Mouse (Mus musculus) heart, embryonic 11.5 days (tissue): Measurements from ENCODE around the gene Sorcs2. TPM values are rescaled to one million over a fixed set of nuclear protein-coding genes. Genes with fewer than 3 reads are reported as not detected.

Source experiments
- ATAC-seq: fragments of 200-750 bp; cut with Nextera tagmentation; replicated peaks from 2 replicates; pipeline ENCODE4 v1.8.0; 2017; ENCODE audit warnings: moderate library complexity; ENCODE audit not compliant: insufficient number of reproducible peaks, low FRiP score, low TSS enrichment
- H3K27ac ChIP-seq: fragments of 300-500 bp; sonication (generic); 2 replicates; pipeline ENCODE4 v1.5.1; 2014; ENCODE audit warnings: mild to moderate bottlenecking, low read depth, low read length
- H3K27me3 ChIP-seq: fragments of 300-500 bp; sonication (generic); 2 replicates; pipeline ENCODE4 v1.6.1; 2014; ENCODE audit warnings: mild to moderate bottlenecking, low read length, mixed read lengths; ENCODE audit not compliant: control insufficient read depth, insufficient read depth
- H3K36me3 ChIP-seq: fragments of 300-500 bp; sonication (generic); 2 replicates; pipeline ENCODE4 v1.6.1; 2014; ENCODE audit warnings: mild to moderate bottlenecking, low read length, moderate library complexity, mixed read lengths; ENCODE audit not compliant: control insufficient read depth, insufficient read depth
- H3K4me1 ChIP-seq: fragments of 300-500 bp; sonication (generic); 2 replicates; pipeline ENCODE4 v1.6.1; 2014; ENCODE audit warnings: low read length; ENCODE audit not compliant: control insufficient read depth, insufficient read depth
- H3K4me2 ChIP-seq: fragments of 300-500 bp; sonication (generic); 2 replicates; pipeline ENCODE4 v1.6.1; 2014; ENCODE audit warnings: mild to moderate bottlenecking, moderate library complexity
- H3K4me3 ChIP-seq: fragments of 300-500 bp; sonication (generic); 2 replicates; pipeline ENCODE4 v1.5.1; 2014; ENCODE audit warnings: low read depth, low read length
- H3K9ac ChIP-seq: fragments of 300-500 bp; sonication (generic); 2 replicates; pipeline ENCODE4 v1.6.1; 2014; ENCODE audit warnings: mild to moderate bottlenecking, low read depth, low read length, moderate library complexity
- H3K9me3 ChIP-seq: fragments of 300-500 bp; sonication (generic); replicated peaks from 2 replicates; pipeline ENCODE4 v1.6.1; 2016; ENCODE audit warnings: low read length; ENCODE audit not compliant: control insufficient read depth
- WGBS: fragments of 180-500 bp; shearing (Covaris S2); extraction: QIAGEN DNeasy Blood & Tissue Kit; methylation state at CpG from one replicate; pipeline ENCODE4 v1.1.7; 2014; ENCODE audit not compliant: insufficient replicate concordance; 5-methylcytosine and 5-hydroxymethylcytosine counted together
- polyA plus RNA-seq: library from polyadenylated mRNA; unstranded; fragments of >200 nt; fragmentation: Nextera tagmentation; extraction: Ambion mirVana; gene quantifications from 2 replicates; pipeline ENCODE4 v1.2.1, GENCODE M21; 2014

Sorcs2 gene
- polyA plus RNA-seq, 1 experiment from 2014 or later, result 7.3 TPM

- Histone ChIP-seq H3K4me1 (no peaks in the 10 kb centered on the region), H3K27ac (no peak overlapping the region), H3K27me3 (no peaks in the 10 kb centered on the region), H3K4me3 (no peak overlapping the region), H3K9ac (no peak overlapping the region), H3K36me3 (no peaks in the 10 kb centered on the region), H3K4me2 (no peak overlapping the region), H3K9me3 (no peaks in the 10 kb centered on the region)
- 73% methylated on average over 11 of the region's 11 CpGs for WGBS
- no peak for ATAC-seq
Observed at GRCm38 (mm10) chr5:36205397-36205796, 192.5 kb downstream of the Sorcs2 start.

DNA sequence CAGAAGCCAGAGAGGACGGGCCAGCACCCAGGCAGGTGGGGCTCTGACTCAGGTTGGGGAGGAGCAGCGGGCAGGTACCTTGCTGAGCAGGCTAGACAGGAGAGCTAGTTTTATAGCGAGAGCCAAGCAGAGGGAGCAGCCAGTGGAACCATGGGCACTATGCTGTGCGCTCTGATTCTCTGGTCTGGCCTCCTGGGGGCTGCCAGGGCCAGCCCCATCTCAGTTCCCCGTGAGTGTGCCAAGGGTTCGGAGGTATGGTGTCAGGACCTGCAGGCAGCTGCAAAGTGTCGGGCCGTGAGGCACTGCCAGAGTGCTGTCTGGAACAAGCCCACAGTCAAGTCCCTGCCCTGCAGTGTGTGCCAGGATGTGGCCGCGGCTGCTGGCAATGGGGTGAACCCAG lies 194.0 kb downstream of the Sorcs2 start, which contains the start of gene Psapl1:
TSS of gene Psapl1 (plus strand) at position 106 of the 400 bp plus-strand sequence.
- Histone ChIP-seq H3K4me3 (no peak within 1 kb of the TSS), H3K4me1 (no peaks in the 10 kb centered on the region), H3K9me3 (no peaks in the 10 kb centered on the region), H3K36me3 (no peaks in the 10 kb centered on the region), H3K27ac (no peak within 1 kb of the TSS), H3K9ac (no peak within 1 kb of the TSS), H3K27me3 (no peaks in the 10 kb centered on the region), H3K4me2 (no peak within 1 kb of the TSS)
- 89% methylated on average over 10 of the region's 10 CpGs for WGBS
- ATAC-seq, result no peak

GRCm38 (mm10) chr5:36203421-36203820 lies 194.5 kb downstream of the Sorcs2 start:
- no peaks in the 10 kb centered on the region for H3K36me3 ChIP-seq
- H3K9ac ChIP-seq, result no peak overlapping the region
- no peaks in the 10 kb centered on the region for H3K27me3 ChIP-seq
- no peaks in the 10 kb centered on the region for H3K9me3 ChIP-seq
- H3K4me1 ChIP-seq, result no peaks in the 10 kb centered on the region
- H3K27ac ChIP-seq, result no peak overlapping the region
- no peak for ATAC-seq
- no peak overlapping the region for H3K4me3 ChIP-seq
- WGBS, result 90% methylated on average over 5 of the region's 5 CpGs
- no peak overlapping the region for H3K4me2 ChIP-seq

DNA sequence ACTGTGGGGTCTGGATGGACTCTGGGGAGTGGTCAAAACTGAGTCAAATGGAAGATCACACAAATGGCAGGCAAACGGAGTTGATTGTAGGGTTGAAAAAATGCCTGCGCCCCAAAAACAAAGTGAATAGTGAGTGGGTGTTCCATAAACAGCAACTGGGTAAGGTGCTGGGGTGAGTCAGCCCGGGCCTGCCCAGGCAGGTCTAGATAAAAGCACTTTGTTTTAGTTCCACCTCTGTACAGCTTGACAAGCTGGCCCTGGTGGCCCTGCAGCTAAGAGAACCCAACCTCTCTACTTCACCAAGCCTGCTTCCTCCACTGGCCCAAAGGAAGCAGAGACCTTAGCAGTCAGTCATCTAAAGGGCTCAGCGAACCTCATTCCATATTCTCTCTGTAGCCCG lies 195.2 kb downstream of the Sorcs2 start:
- Histone ChIP-seq H3K36me3 (no peaks in the 10 kb centered on the region), H3K4me3 (no peak overlapping the region), H3K4me2 (no peak overlapping the region), H3K9ac (no peak overlapping the region), H3K27ac (no peak overlapping the region), H3K4me1 (no peaks in the 10 kb centered on the region), H3K9me3 (no peaks in the 10 kb centered on the region), H3K27me3 (no peaks in the 10 kb centered on the region)
- 66% methylated on average over 5 of the region's 5 CpGs for WGBS
- ATAC-seq, result no peak

DNA sequence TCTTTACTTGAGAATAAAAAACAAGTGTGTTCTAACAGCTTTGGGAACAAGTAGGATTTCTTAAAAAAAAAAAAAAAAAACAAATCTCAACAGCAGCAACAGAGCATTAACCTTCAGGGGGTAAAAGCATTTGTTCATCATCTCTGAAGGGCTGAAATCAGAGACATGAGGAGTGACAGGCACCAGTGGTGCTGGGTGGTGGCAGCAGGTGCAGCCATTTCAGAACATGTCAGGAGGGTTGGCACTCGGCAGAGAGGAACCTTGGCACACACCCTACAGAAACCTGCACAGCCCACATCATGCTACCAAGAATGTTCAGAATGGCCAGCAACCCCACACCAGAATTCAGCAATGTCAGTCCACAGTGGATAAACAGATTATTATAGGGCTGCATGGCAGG lies 198.4 kb downstream of the Sorcs2 start:
- WGBS, result 74% methylated on average over 1 of the region's 1 CpGs
- H3K4me1 ChIP-seq, result peaks cover 5% of the 10 kb centered on the region
- H3K27me3 ChIP-seq, result no peaks in the 10 kb centered on the region
- no peaks in the 10 kb centered on the region for H3K9me3 ChIP-seq
- no peak overlapping the region for H3K27ac ChIP-seq
- no peak overlapping the region for H3K4me2 ChIP-seq
- no peaks in the 10 kb centered on the region for H3K36me3 ChIP-seq
- no peak overlapping the region for H3K9ac ChIP-seq
- no peak for ATAC-seq
- no peak overlapping the region for H3K4me3 ChIP-seq

DNA sequence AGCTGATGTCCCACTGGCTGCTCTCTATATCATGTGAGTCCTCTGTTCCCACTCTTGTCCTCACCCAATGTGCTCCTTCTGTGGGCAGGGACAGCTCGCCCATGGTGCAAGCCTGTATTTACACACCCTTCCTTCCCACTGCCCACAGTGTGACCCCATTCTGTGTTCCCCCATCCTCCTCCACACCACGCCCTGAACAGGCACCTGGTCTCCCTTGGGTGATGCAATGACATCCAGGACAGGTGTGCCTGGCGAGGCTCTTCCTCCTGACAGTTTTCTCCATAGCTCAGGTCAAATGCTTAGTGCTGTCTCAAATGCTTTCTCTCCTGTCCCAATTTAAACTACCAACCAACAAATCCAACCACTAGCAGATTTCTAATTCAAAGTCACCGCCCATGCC lies 202.5 kb downstream of the Sorcs2 start:
- no peaks in the 10 kb centered on the region for H3K27me3 ChIP-seq
- H3K9me3 ChIP-seq, result no peaks in the 10 kb centered on the region
- H3K9ac ChIP-seq, result no peak overlapping the region
- ATAC-seq, result no peak
- no peak overlapping the region for H3K27ac ChIP-seq
- peaks cover 8% of the 10 kb centered on the region for H3K4me1 ChIP-seq
- H3K4me3 ChIP-seq, result no peak overlapping the region
- H3K36me3 ChIP-seq, result no peaks in the 10 kb centered on the region
- no peak overlapping the region for H3K4me2 ChIP-seq
- WGBS, result 84% methylated on average over 4 of the region's 4 CpGs

DNA sequence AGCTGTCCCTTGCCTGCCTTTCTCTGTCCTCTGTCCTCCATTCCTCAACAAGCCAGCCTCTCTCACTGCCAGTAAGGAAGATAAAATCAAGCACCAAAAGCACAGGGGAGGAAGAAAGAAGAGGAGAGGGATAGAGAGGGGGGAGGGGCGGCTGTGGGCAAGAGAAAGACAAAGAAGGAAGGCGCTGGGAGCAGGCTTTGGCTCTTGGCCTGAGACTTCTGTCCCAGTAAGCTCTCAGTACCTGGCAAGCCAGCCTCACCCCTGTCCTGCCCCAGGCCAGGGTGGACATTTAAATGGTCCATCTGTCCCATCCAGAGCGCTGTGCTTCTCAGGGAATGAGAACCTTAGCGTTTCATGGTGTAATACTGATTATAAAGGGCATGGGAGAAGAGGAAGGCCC lies 203.3 kb downstream of the Sorcs2 start:
- H3K9ac ChIP-seq, result no peak overlapping the region
- peaks cover 8% of the 10 kb centered on the region for H3K4me1 ChIP-seq
- no peaks in the 10 kb centered on the region for H3K36me3 ChIP-seq
- no peak overlapping the region for H3K27ac ChIP-seq
- H3K27me3 ChIP-seq, result no peaks in the 10 kb centered on the region
- H3K4me3 ChIP-seq, result no peak overlapping the region
- no peaks in the 10 kb centered on the region for H3K9me3 ChIP-seq
- WGBS, result 52% methylated on average over 4 of the region's 4 CpGs
- H3K4me2 ChIP-seq, result no peak overlapping the region
- 0 out of 2 replicates have a peak, but pooled peaks have one; percentile 26 for ATAC-seq

DNA sequence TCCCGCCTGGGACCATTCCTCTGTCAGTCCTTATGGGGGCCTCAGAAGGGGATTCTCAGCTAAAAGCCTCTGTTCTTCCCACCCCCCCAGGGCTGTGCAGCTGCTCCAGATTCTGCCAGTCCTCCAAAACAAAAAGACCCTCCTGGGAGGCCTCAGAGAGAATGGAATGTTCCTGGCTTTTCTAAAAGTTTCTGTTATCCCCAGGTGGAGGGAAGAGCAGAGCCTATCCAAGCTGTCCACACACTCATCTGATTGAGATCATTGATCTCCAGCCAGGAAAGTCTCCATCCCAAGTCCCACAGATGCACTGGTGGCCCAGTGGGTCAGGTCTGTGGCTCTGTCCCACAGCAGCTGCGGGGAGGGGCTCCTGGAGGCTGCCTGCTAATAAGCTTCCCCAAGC lies 205.3 kb downstream of the Sorcs2 start:
- no peaks in the 10 kb centered on the region for H3K27me3 ChIP-seq
- no peak for ATAC-seq
- 69% methylated on average over 2 of the region's 2 CpGs for WGBS
- peaks cover 8% of the 10 kb centered on the region for H3K4me1 ChIP-seq
- H3K9me3 ChIP-seq, result no peaks in the 10 kb centered on the region
- H3K4me3 ChIP-seq, result no peak overlapping the region
- no peak overlapping the region for H3K9ac ChIP-seq
- H3K4me2 ChIP-seq, result no peak overlapping the region
- H3K36me3 ChIP-seq, result no peaks in the 10 kb centered on the region
- no peak overlapping the region for H3K27ac ChIP-seq

DNA sequence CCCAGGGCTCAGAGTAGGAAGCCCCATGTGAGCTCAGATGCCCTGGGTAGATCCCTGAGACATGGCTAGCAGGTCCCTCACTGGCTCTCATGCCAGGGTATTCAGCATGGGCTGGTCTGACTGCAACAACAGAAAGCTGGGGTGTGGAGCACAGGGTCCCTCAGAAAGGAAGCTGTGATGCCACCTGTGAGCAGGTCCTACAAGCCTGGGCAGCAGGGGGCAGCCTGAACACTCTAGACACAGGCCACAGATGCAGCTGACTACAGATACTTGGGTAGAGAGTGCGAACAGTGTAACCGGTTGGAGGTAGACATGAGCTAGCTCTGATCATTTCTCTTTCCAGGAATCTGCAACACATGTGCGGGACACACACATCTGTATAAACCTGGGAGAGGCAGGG lies 206.1 kb downstream of the Sorcs2 start:
- Histone ChIP-seq H3K9me3 (no peaks in the 10 kb centered on the region), H3K27me3 (no peaks in the 10 kb centered on the region), H3K4me3 (no peak overlapping the region), H3K36me3 (no peaks in the 10 kb centered on the region), H3K9ac (no peak overlapping the region), H3K27ac (no peak overlapping the region), H3K4me2 (no peak overlapping the region), H3K4me1 (peaks cover 8% of the 10 kb centered on the region)
- ATAC-seq, result no peak
- WGBS, result 80% methylated on average over 3 of the region's 3 CpGs
